ENCODE assay signal across 13 mouse cellular contexts in genomic region chr5:114603975-114604374, GRCm38 (mm10). TPM values are rescaled to one million over a fixed set of nuclear protein-coding genes. Genes with fewer than 3 reads are reported as not detected.
A peak's percentile ranks its signal among the peaks of the same experiment; 100 is the strongest.
DNase-seq lines count a peak whose midpoint lies in the region; ATAC-seq and TF ChIP-seq lines count a peak whose summit lies in the region.
"Had no signal": no experiment of that assay in that cellular context is flagged by ENCODE, and none has a peak within 500 bp of the region (broad histone marks: within the 10 kb centered on the region; RNA-seq: fewer than 3 reads in every experiment).

No protein-coding gene starts in this region.

- 83% methylated on average over 5 of the region's 5 CpGs for WGBS in hindbrain, postnatal 0 days
- WGBS in hindbrain, embryonic 11.5 days = 86% methylated on average over 5 of the region's 5 CpGs
- 85% methylated on average over 5 of the region's 5 CpGs for WGBS in midbrain, postnatal 0 days
- WGBS in midbrain, embryonic 10.5 days = 77% methylated on average over 5 of the region's 5 CpGs

- no peak for ATAC-seq in hindbrain, postnatal 0 days
- no peak for ATAC-seq in hindbrain, embryonic 11.5 days (ENCODE audit: low FRiP score)
- ATAC-seq in midbrain, postnatal 0 days (ENCODE audit: low FRiP score) = no peak
- ATAC-seq in frontal cortex, adult (ENCODE audit: low TSS enrichment) = no peak

- no peak for TF ChIP-seq EP300 in ES-Bruce4 (IDR thresholded peaks at IDR 0.05; ENCODE audit: insufficient read depth, low read depth, low read length)

- H3K9me3 ChIP-seq in hindbrain, postnatal 0 days (ENCODE audit: low read length) = no peaks in the 10 kb centered on the region
- H3K9me3 ChIP-seq in hindbrain, embryonic 11.5 days (ENCODE audit: control insufficient read depth, low read length) = no peaks in the 10 kb centered on the region
- H3K9me3 ChIP-seq in midbrain, postnatal 0 days (ENCODE audit: low read length) = no peaks in the 10 kb centered on the region
- H3K9me3 ChIP-seq in midbrain, embryonic 10.5 days (replicated peaks) = no peaks in the 10 kb centered on the region
- no peaks in the 10 kb centered on the region for H3K9me3 ChIP-seq in ES-Bruce4 (replicated peaks; ENCODE audit: control insufficient read depth, insufficient read depth, low read length, poor library complexity, severe bottlenecking)
- H3K9me3 ChIP-seq: hindbrain, embryonic 10.5 days had no signal

- peak; percentile 53 for TF ChIP-seq CTCF in hindbrain, postnatal 0 days (IDR thresholded peaks at IDR 0.05; ENCODE audit: low read depth)
- peak; percentile 63 for TF ChIP-seq CTCF in midbrain, postnatal 0 days (IDR thresholded peaks at IDR 0.05)
- TF ChIP-seq CTCF in ES-Bruce4 (IDR thresholded peaks at IDR 0.05; ENCODE audit: low read depth, low read length) = peak; percentile 16

- peak; percentile 40 for DNase-seq in hindbrain, postnatal 0 days (ENCODE audit: low spot score)
- DNase-seq in hindbrain, embryonic 11.5 days (ENCODE audit: low spot score) = no peak
- DNase-seq in midbrain, postnatal 0 days (ENCODE audit: low spot score) = no peak
- no peak for DNase-seq in midbrain, embryonic 10.5 days (ENCODE audit: low spot score)
- DNase-seq in induced T-regulatory cell, adult 2 months (ENCODE audit: low read depth) = peak; percentile 56
- DNase-seq in kidney, adult 9 months = no peak
- DNase-seq: cerebellum, postnatal 36 days; kidney, postnatal 36 days had no signal

- no peaks in the 10 kb centered on the region for H3K36me3 ChIP-seq in hindbrain, postnatal 0 days (ENCODE audit: insufficient read depth, low read length)
- no peaks in the 10 kb centered on the region for H3K36me3 ChIP-seq in hindbrain, embryonic 11.5 days (ENCODE audit: control insufficient read depth, insufficient read depth, low read length)
- H3K36me3 ChIP-seq in midbrain, postnatal 0 days (ENCODE audit: insufficient read depth, low read length) = no peaks in the 10 kb centered on the region
- H3K36me3 ChIP-seq in midbrain, embryonic 10.5 days = no peaks in the 10 kb centered on the region
- H3K36me3 ChIP-seq in ES-Bruce4 (ENCODE audit: control insufficient read depth, insufficient read depth, low read length, poor library complexity, severe bottlenecking) = no peaks in the 10 kb centered on the region
- H3K36me3 ChIP-seq: hindbrain, embryonic 10.5 days had no signal

- H3K27ac ChIP-seq in hindbrain, postnatal 0 days = no peak overlapping the region
- H3K27ac ChIP-seq in hindbrain, embryonic 11.5 days (ENCODE audit: low read depth, low read length) = no peak overlapping the region
- H3K27ac ChIP-seq in midbrain, postnatal 0 days (ENCODE audit: low read depth, low read length) = no peak overlapping the region
- no peak overlapping the region for H3K27ac ChIP-seq in midbrain, embryonic 10.5 days (replicated peaks)
- H3K27ac ChIP-seq in ES-Bruce4 (ENCODE audit: insufficient read depth, low read length) = no peak overlapping the region

- no peak for TF ChIP-seq POLR2A in ES-Bruce4 (IDR thresholded peaks at IDR 0.05; ENCODE audit: insufficient read depth, low read length)

- no peak overlapping the region for H3K4me3 ChIP-seq in hindbrain, postnatal 0 days (ENCODE audit: low read length)
- no peak overlapping the region for H3K4me3 ChIP-seq in hindbrain, embryonic 11.5 days (ENCODE audit: low read depth, low read length)
- no peak overlapping the region for H3K4me3 ChIP-seq in midbrain, postnatal 0 days (ENCODE audit: low read depth, low read length)
- no peak overlapping the region for H3K4me3 ChIP-seq in midbrain, embryonic 10.5 days
- H3K4me3 ChIP-seq in ES-Bruce4 (ENCODE audit: low read depth, low read length) = no peak overlapping the region
- H3K4me3 ChIP-seq: erythroblast, embryonic 14.5 days; hindbrain, embryonic 10.5 days; myocyte had no signal

- H3K9ac ChIP-seq in hindbrain, postnatal 0 days (replicated peaks; ENCODE audit: low read length) = no peak overlapping the region
- no peak overlapping the region for H3K9ac ChIP-seq in hindbrain, embryonic 11.5 days (ENCODE audit: low read depth, low read length)
- no peak overlapping the region for H3K9ac ChIP-seq in midbrain, postnatal 0 days (replicated peaks; ENCODE audit: low read length, poor library complexity, severe bottlenecking)
- H3K9ac ChIP-seq in ES-Bruce4 (ENCODE audit: low read depth, poor library complexity, severe bottlenecking) = no peak overlapping the region

- H3K4me1 ChIP-seq in hindbrain, postnatal 0 days (ENCODE audit: insufficient read depth, low read length) = peaks cover 24% of the 10 kb centered on the region
- peaks cover 8% of the 10 kb centered on the region for H3K4me1 ChIP-seq in hindbrain, embryonic 11.5 days (replicated peaks; ENCODE audit: control insufficient read depth, insufficient read depth, low read length)
- H3K4me1 ChIP-seq in midbrain, postnatal 0 days (ENCODE audit: insufficient read depth, low read length) = peaks cover 9% of the 10 kb centered on the region; the same call in 1 of the 2 replicates
- H3K4me1 ChIP-seq in midbrain, embryonic 10.5 days = peaks cover 60% of the 10 kb centered on the region
- no peaks in the 10 kb centered on the region for H3K4me1 ChIP-seq in ES-Bruce4 (ENCODE audit: control insufficient read depth, insufficient read depth, low read length)

- no peaks in the 10 kb centered on the region for H3K27me3 ChIP-seq in hindbrain, postnatal 0 days (ENCODE audit: insufficient read depth, low read length)
- H3K27me3 ChIP-seq in hindbrain, embryonic 11.5 days (ENCODE audit: control insufficient read depth, insufficient read depth, low read length) = no peaks in the 10 kb centered on the region
- no peaks in the 10 kb centered on the region for H3K27me3 ChIP-seq in midbrain, postnatal 0 days (ENCODE audit: insufficient read depth, low read length)
- H3K27me3 ChIP-seq in midbrain, embryonic 10.5 days (ENCODE audit: low read depth, poor library complexity, severe bottlenecking) = no peaks in the 10 kb centered on the region
- no peaks in the 10 kb centered on the region for H3K27me3 ChIP-seq in ES-Bruce4 (ENCODE audit: control insufficient read depth, insufficient read depth, low read length, poor library complexity, severe bottlenecking)

- no peak overlapping the region for H3K4me2 ChIP-seq in hindbrain, postnatal 0 days (ENCODE audit: low read depth, low read length)
- no peak overlapping the region for H3K4me2 ChIP-seq in hindbrain, embryonic 11.5 days (replicated peaks; ENCODE audit: low read depth, low read length)
- no peak overlapping the region for H3K4me2 ChIP-seq in midbrain, postnatal 0 days (ENCODE audit: low read depth, low read length, poor library complexity, severe bottlenecking)

RNA-seq across cellular contexts. Expression of gene Fam222a, which starts 36.2 kb away (rescaled TPM):
- total RNA-seq in hindbrain, postnatal 0 days (2014; rRNA removed) = 11.7 and 15.1 TPM in 2 replicates
- 2.8 and 2.9 TPM in 2 replicates for polyA plus RNA-seq in hindbrain, postnatal 0 days (2015; fragmentation: Nextera tagmentation; extraction: Ambion mirVana)
- polyA plus RNA-seq in hindbrain, embryonic 11.5 days (2014; fragmentation: Nextera tagmentation; extraction: Ambion mirVana) = 4.8 and 6.5 TPM in 2 replicates
- 5.6 and 10.4 TPM in 2 replicates for total RNA-seq in midbrain, postnatal 0 days (2014; rRNA removed)
- 3.5 and 4.2 TPM in 2 replicates for polyA plus RNA-seq in midbrain, postnatal 0 days (2015; fragmentation: Nextera tagmentation; extraction: Ambion mirVana)
- 4.0 and 5.1 TPM in 2 replicates for polyA plus RNA-seq in midbrain, embryonic 10.5 days (2016; fragmentation: Nextera tagmentation; extraction: Ambion mirVana)
- polyA plus RNA-seq in ES-Bruce4 (2011; ENCODE audit: insufficient read depth, insufficient read length, low read depth, missing spikeins) = 3.4 and 5.3 TPM in 2 replicates

RNA-seq across cellular contexts. Expression of gene Trpv4, which starts 54.2 kb away (rescaled TPM):
- 2.7 TPM in 2 replicates for total RNA-seq in hindbrain, postnatal 0 days (2014; rRNA removed)
- polyA plus RNA-seq in hindbrain, postnatal 0 days (2015; fragmentation: Nextera tagmentation; extraction: Ambion mirVana) = 3.0 and 3.4 TPM in 2 replicates
- polyA plus RNA-seq in hindbrain, embryonic 11.5 days (2014; fragmentation: Nextera tagmentation; extraction: Ambion mirVana) = 0.38 and 0.85 TPM in 2 replicates
- 1.2 and 3.4 TPM in 2 replicates for total RNA-seq in midbrain, postnatal 0 days (2014; rRNA removed)
- 0.88 and 1.4 TPM in 2 replicates for polyA plus RNA-seq in midbrain, postnatal 0 days (2015; fragmentation: Nextera tagmentation; extraction: Ambion mirVana)
- 0.12 and 0.27 TPM in 2 replicates for polyA plus RNA-seq in midbrain, embryonic 10.5 days (2016; fragmentation: Nextera tagmentation; extraction: Ambion mirVana)
- polyA plus RNA-seq in ES-Bruce4 (2011; ENCODE audit: insufficient read depth, insufficient read length, low read depth, missing spikeins) = 3.9 and 4.2 TPM in 2 replicates

Comparison
In these comparisons a context has a peak if more than half of its experiments do, and no peak if none do; other contexts are left out.
1. DNase-seq: peak in hindbrain, postnatal 0 days (single experiment) and induced T-regulatory cell, adult 2 months (single experiment); none in hindbrain, embryonic 11.5 days (single experiment), midbrain, postnatal 0 days (single experiment), midbrain, embryonic 10.5 days (single experiment) and kidney, adult 9 months (single experiment).
2. Peak in every context shown above with its lines, with median percentiles within 50 percentile points of each other: CTCF ChIP-seq.